Mouse (Mus musculus): ENCODE results near the gene Pla2g2d.

Gene Pla2g2d

DNA sequence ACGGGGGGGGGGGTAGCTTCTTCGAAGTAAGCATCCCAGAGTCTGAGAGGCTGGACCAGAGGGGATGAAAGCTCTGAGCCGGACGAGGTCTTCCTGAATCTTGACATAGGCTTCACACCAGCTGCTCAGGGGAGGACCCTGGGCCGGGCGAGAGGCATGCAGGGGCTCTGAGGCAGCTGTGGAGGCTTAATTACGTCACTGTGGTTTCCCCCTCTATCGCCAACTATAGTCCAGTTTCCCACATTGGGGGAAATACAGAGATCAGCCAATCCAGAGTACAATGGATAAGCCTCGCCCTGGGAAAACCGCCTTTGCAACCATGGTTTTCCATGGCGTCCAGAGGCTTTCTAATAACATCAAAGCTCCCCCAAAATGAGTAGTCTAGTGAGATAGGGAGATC, 51.6 kb downstream of the Pla2g2d start:
- DNase-seq (ENCODE audit: low spot score), result no peak
